Mouse (Mus musculus) spleen, adult 2 months (tissue): ENCODE results near the gene Coasy. TPM values are rescaled to one million over a fixed set of nuclear protein-coding genes. Genes with fewer than 3 reads are reported as not detected.
A peak's percentile ranks its signal among the peaks of the same experiment; 100 is the strongest.

Source experiments
- DNase-seq, 2 experiments: peaks; one replicate each; pipeline versions ENCODE4 v3.0.0 to v3.0.0-alpha.2; 2012 to 2021; ENCODE audit warnings: low spot score in 2 of 2, low read depth in 1 of 2
- H3K27ac ChIP-seq: fragments of 200-500 bp; 2 replicates; pipeline ENCODE4 v1.5.1; 2012; ENCODE audit warnings: low read length, inconsistent platforms; ENCODE audit not compliant: insufficient read depth
- H3K27me3 ChIP-seq: fragments of 200-500 bp; 2 replicates; pipeline ENCODE4 v1.6.1; 2012; ENCODE audit warnings: mild to moderate bottlenecking, moderate library complexity, low read length, inconsistent platforms; ENCODE audit not compliant: control insufficient read depth, insufficient read depth
- H3K36me3 ChIP-seq: fragments of 200-500 bp; 2 replicates; pipeline ENCODE4 v1.6.1; 2012; ENCODE audit warnings: mild to moderate bottlenecking, low read length, inconsistent platforms; ENCODE audit not compliant: control insufficient read depth, insufficient read depth
- H3K4me1 ChIP-seq: fragments of 200-500 bp; 2 replicates; pipeline ENCODE4 v1.6.1; 2011; ENCODE audit warnings: inconsistent platforms; ENCODE audit not compliant: control insufficient read depth, insufficient read depth, insufficient read length
- H3K4me3 ChIP-seq: fragments of 200-500 bp; 2 replicates; pipeline ENCODE4 v1.5.1; 2011; ENCODE audit warnings: mild to moderate bottlenecking, inconsistent platforms; ENCODE audit not compliant: insufficient read depth, insufficient read length; ENCODE audit errors: extremely low read depth
- CTCF ChIP-seq: fragments of 200-500 bp; IDR thresholded peaks from 2 replicates; pipeline ENCODE4 v1.5.1; 2011; ENCODE audit warnings: mild to moderate bottlenecking, inconsistent platforms; ENCODE audit not compliant: insufficient read depth, insufficient read length, insufficient replicate concordance; ENCODE audit errors: extremely low read depth
- POLR2A ChIP-seq: fragments of 200-500 bp; IDR thresholded peaks from 2 replicates; pipeline ENCODE4 v1.6.1; 2011; ENCODE audit warnings: low read depth, low read length, inconsistent platforms
- WGBS: fragments of 180-500 bp; shearing (Covaris S2); methylation state at CpG from one replicate; pipeline ENCODE4 v1.1.7; 2018; 5-methylcytosine and 5-hydroxymethylcytosine counted together
- polyA plus RNA-seq: library from polyadenylated mRNA; depleted of rRNA; stranded (reverse); fragments of >200 nt; gene quantifications from 2 replicates; pipeline ENCODE4 v1.2.3, GENCODE M21; 2012

The Coasy gene
- polyA plus RNA-seq, 1 experiment, result 26.6 TPM

DNA sequence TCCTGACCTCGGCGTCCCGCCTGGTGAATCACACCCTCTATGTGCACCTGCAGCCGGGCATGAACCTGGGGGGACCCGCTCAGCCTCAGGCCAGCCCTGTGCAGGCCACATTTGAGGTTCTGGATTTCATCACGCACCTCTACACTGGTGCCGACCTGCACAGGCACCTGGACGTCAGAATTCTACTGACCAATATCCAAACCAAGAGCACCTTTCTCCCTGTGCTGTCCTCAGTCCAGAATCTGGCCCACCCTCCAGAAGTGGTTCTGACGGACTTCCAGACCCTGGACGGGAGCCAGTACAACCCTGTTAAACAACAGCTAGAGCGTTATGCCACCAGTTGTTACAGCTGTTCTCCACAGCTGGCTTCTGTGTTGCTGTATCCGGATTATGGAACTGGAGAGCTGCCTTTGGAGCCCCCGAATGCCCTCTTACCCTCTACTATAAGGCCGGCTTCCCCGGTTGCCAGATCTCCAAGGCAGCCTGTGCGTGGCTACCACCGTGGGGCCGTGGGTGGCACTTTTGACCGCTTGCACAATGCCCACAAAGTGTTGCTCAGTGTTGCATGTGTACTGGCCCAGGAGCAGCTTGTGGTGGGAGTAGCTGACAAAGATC lies 825 bp downstream of the Coasy start:
- H3K27me3 ChIP-seq, result peaks cover 6% of the 10 kb centered on the region
- H3K4me3 ChIP-seq, result peak overlapping the region; percentile 84
- WGBS, result 41% methylated on average over 19 of the region's 19 CpGs
- TF ChIP-seq CTCF, result no peak
- no peak for TF ChIP-seq POLR2A
- H3K36me3 ChIP-seq, result peaks cover 2% of the 10 kb centered on the region; the same call in 1 of the 2 replicates
- peak overlapping the region; percentile 83 for H3K27ac ChIP-seq
- H3K4me1 ChIP-seq, result peaks cover 17% of the 10 kb centered on the region; the same call in 1 of the 2 replicates
- DNase-seq, result no peak

DNA sequence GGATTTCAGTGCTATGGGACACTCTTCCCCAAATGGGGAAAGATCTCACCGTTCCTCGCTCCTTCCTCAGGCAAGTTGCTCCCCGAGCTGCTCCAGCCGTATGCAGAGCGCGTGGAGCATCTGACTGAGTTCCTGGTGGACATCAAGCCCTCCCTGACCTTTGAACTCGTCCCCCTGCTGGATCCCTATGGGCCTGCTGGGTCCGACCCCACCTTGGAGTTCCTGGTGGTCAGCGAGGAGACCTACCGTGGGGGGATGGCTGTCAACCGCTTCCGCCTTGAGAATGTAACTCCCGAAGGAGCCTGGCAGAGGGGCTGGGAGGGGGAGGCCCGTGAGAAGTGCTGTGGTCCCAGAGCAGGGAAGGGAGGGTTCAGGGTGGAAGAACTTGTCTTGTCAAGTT lies 1.9 kb downstream of the Coasy start:
- DNase-seq, result no peak
- H3K4me3 ChIP-seq, result no peak overlapping the region
- H3K4me1 ChIP-seq, result peaks cover 17% of the 10 kb centered on the region; the same call in 1 of the 2 replicates
- peaks cover 6% of the 10 kb centered on the region for H3K36me3 ChIP-seq
- TF ChIP-seq CTCF, result no peak
- TF ChIP-seq POLR2A, result no peak
- H3K27ac ChIP-seq, result no peak overlapping the region
- 93% methylated on average over 14 of the region's 14 CpGs for WGBS
- H3K27me3 ChIP-seq, result peaks cover 4% of the 10 kb centered on the region

DNA sequence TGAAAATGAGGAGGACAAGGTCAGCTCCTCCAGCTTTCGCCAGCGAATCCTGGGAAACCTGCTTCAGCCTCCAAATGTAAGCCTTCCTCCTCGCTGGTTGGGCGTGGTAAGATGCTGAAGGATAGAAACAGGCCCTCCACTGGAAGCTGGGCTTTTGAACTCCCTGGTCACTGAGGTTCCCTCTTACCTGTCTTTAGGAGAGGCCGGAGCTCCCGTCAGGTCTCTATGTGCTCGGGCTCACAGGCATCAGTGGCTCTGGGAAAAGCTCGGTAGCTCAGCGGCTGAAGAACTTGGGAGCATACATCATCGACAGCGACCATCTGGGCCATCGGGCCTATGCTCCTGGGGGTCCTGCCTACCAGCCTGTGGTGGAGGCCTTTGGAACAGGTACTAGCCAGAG lies 2.4 kb downstream of the Coasy start:
- 97% methylated on average over 12 of the region's 12 CpGs for WGBS
- peaks cover 17% of the 10 kb centered on the region; the same call in 1 of the 2 replicates for H3K4me1 ChIP-seq
- no peak overlapping the region for H3K4me3 ChIP-seq
- no peak overlapping the region for H3K27ac ChIP-seq
- TF ChIP-seq CTCF (no peak), POLR2A (no peak)
- DNase-seq, result no peak
- peaks cover under 1% of the 10 kb centered on the region; the same call in 1 of the 2 replicates for H3K27me3 ChIP-seq
- H3K36me3 ChIP-seq, result peaks cover 10% of the 10 kb centered on the region

DNA sequence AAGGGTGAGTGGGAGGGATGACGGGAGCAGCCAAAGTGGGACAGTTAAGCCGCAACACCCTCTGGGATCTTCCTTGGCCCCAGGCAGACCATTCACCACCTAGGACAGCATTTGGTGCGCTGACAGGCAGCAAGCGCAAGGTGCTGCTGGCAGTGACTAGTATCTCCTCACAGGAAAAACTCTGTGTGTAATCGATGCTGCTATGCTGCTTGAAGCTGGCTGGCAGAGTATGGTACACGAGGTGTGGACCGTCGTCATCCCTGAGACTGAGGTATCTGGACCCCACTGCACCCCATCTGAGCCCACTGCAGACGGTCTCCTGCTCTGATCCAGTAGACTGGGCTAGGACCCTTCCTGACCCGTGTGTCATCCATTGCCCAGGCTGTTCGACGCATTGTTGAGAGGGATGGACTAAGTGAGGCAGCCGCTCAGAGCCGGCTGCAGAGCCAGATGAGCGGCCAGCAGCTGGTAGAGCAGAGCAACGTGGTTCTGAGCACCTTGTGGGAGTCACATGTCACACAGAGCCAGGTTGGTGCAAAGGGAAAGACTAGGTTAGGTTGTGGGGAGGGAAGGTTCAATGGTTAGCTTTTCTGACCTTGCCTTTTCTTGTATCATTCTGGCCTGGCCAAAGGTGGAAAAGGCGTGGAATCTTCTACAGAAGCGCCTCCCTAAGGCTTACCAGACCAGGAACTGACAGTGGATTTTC lies 3.4 kb downstream of the Coasy start:
- peaks cover 17% of the 10 kb centered on the region; the same call in 1 of the 2 replicates for H3K4me1 ChIP-seq
- peaks cover 16% of the 10 kb centered on the region for H3K36me3 ChIP-seq
- no peaks in the 10 kb centered on the region for H3K27me3 ChIP-seq
- H3K4me3 ChIP-seq, result no peak overlapping the region
- TF ChIP-seq CTCF (no peak), POLR2A (no peak)
- no peak for DNase-seq
- H3K27ac ChIP-seq, result no peak overlapping the region
- 95% methylated on average over 18 of the region's 18 CpGs for WGBS

DNA sequence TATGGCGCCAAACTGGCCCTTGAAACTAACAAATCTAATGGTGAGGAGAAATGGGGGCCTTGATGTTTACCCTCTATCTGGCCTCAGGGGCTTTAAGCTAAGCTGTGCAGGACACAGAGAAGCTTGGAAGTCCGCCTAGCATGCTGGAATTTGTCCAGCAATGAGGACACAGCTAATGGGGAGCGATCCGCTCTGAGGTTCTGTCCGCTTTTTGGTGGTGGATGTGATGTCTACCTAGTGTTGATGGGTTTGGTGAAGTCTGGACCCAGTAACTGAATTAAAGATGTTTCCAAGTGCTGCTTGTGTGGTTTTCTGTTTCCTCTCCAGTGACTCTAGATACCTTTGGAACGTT lies 3.9 kb downstream of the Coasy start:
- Histone ChIP-seq H3K4me1 (peaks cover 17% of the 10 kb centered on the region; the same call in 1 of the 2 replicates), H3K4me3 (no peak overlapping the region), H3K27ac (no peak overlapping the region), H3K27me3 (no peaks in the 10 kb centered on the region), H3K36me3 (peaks cover 19% of the 10 kb centered on the region)
- TF ChIP-seq POLR2A (no peak), CTCF (no peak)
- WGBS, result 80% methylated on average over 6 of the region's 6 CpGs
- DNase-seq, result no peak

DNA sequence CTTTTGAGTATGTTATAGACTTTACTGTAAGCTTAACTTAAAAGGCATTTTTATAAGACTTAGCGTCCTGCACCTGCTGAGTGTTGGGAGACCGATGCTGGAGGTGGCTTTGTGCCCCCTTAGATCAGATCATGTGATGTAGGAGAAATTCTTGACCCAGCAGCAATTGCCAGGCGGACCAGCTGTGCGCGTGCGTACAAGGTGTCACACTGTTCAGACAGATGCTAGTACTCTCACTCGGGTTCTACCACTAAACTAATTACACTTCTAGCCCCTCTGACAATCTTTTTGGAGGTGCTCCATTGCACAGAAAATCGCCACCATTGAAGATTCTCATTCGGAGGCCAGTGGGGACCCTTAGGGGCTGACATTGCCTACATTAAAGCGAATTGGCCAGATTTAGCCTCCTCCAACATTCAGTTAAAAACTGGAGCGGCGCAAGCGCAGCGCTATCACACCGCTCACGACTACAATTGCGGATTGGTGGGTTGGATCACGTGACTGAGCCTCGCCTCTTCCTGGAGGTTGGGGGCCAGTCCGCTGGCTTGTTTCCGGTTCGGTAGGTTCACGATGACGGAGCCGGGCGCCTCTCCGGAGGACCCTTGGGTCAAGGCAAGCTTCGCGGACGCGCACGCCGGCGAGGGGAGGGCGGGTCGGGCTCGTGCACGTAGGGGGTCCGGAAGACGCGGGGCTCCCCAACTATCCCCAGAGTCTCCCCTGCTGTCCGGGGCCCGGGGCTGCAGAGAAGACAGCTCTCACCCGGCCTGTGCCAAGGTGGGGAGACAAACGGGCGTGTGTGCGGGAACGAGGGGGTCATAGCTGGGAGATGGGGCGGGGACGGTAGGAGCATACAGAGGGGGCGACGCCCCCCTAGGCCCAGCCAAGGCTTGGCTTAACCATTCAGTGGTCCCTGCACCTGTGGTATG lies 4.7 kb downstream of the Coasy start, which contains the start of gene Mlx:
Gene Mlx (plus strand): TSS at position 522 of the 926 bp plus-strand sequence.
- TF ChIP-seq POLR2A (peak; percentile 27), CTCF (no peak)
- peak; percentile 83 to 92 for DNase-seq
- Histone ChIP-seq H3K4me3 (peak within 1 kb of the TSS; percentile 76), H3K4me1 (peaks cover 17% of the 10 kb centered on the region; the same call in 1 of the 2 replicates), H3K27ac (peak within 1 kb of the TSS; percentile 68), H3K36me3 (peaks cover 24% of the 10 kb centered on the region), H3K27me3 (no peaks in the 10 kb centered on the region)
- WGBS, result 2% methylated on average over 52 of the region's 52 CpGs
